Mouse (Mus musculus) spleen, adult 18-20 months (tissue): ENCODE results near the gene Olfr301.

Experiments used
- DNase-seq, 2 experiments: peaks; one replicate each; pipeline ENCODE4 v3.0.0; 2022; ENCODE audit warnings: mixed read lengths in 2 of 2

The Olfr301 gene

GRCm38 (mm10) chr7:86403546-86403945 is at the start of gene Olfr301:
Gene Olfr301 (plus strand): TSS chr7:86403846.
- no peak for DNase-seq

DNA sequence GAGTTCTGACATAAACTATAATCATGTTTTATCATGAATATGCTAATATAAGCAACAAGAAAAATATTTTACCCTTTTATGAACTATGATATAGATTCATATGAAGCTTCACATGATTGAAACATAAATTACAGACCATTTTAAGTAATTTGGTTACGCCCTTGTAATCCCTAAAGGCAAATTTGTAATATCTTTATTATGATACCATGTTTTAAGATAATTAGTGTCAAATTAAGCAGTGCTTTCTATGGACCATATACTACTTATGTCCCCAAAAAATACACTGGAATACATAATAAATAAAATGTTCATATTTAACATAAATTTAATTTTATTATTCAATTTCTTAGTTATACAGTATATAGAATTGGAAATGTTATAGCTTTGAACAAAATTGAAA is 36.8 kb upstream of the Olfr301 start, which contains the start of gene Olfr305:
Gene Olfr305 (minus strand): TSS at position 101 of the 400 bp plus-strand sequence.
- no peak for DNase-seq

DNA sequence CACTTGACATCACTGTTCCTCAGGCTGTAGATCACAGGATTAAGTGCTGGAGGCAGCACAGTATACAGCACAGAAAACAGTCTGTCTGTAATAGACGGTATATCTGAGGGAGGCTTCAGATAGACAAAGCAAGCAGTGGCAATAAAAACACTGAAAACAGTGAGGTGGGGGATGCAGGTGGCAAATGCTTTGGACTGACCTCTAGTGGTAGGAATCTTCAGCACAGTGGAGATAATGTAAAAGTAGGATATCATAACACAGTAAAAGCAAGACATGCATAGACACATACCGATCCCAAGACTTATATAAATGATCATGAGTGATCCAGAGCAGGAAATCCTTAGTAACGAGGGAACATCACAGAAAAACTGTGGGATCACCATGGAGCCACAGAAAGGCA is 17.9 kb upstream of the Olfr301 start:
- DNase-seq, result no peak

DNA sequence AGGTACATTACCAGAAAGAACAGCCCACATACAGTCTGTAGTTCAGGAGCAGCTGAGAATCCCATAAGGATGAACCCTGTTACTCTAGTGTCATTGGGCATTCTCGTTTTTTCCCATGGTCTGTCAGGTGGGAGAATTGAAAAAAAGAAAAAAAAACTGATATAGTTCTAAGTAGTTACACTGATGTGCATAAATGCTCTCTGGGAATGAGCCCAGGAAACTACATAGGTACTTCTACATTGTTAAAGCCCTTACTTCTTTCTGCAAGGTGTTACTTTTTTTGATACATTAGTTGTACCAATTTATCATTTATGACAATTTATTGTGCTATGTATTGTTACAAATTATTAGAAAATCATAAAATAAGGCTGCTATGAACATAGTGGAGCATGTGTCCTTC is 17.1 kb upstream of the Olfr301 start, which contains the start of gene Olfr304:
Gene Olfr304 (minus strand): TSS at position 101 of the 400 bp plus-strand sequence.
- DNase-seq, result no peak

- no peak for DNase-seq
Observed at GRCm38 (mm10) chr7:86397689-86398088, 6.0 kb upstream of the Olfr301 start, which contains the start of gene Olfr303. Gene Olfr303 (minus strand): TSS chr7:86397789.

GRCm38 (mm10) chr7:86459621-86460020 is 56.0 kb downstream of the Olfr301 start, which contains the start of gene Olfr299:
Gene Olfr299 (plus strand): TSS chr7:86459921.
- no peak for DNase-seq
